Mouse (Mus musculus) liver, adult 2 months (tissue): ENCODE data around the gene Cmah.

Experiments used
- CTCF ChIP-seq: fragments of 200-500 bp; IDR thresholded peaks from 2 replicates; pipeline ENCODE4 v1.5.1; 2011; ENCODE audit warnings: low read depth, low read length, control low read depth
- POLR2A ChIP-seq: fragments of 200-500 bp; IDR thresholded peaks from 2 replicates; pipeline ENCODE4 v1.6.1; 2011; ENCODE audit warnings: low read length, control low read depth; ENCODE audit not compliant: insufficient read depth; ENCODE audit errors: extremely low read depth

- TF ChIP-seq CTCF (no peak), POLR2A (no peak)
These were observed 194.5 kb downstream of the Cmah start for GRCm38 (mm10) chr13:24521446-24522342.
